Mouse (Mus musculus) cortical plate, adult 2 months (tissue): ENCODE data around the gene Dus3l.

Experiments
- CTCF ChIP-seq: fragments of 200-500 bp; IDR thresholded peaks from 2 replicates; pipeline ENCODE4 v1.5.1; 2011; ENCODE audit warnings: mild to moderate bottlenecking, control low read depth, low read length; ENCODE audit not compliant: insufficient read depth; ENCODE audit errors: extremely low read depth
- POLR2A ChIP-seq: fragments of 200-500 bp; IDR thresholded peaks from 2 replicates; pipeline ENCODE4 v1.6.1; 2011; ENCODE audit warnings: mild to moderate bottlenecking, low read length, control low read depth; ENCODE audit not compliant: insufficient read depth; ENCODE audit errors: extremely low read depth

- TF ChIP-seq CTCF (no peak), POLR2A (no peak)
These were observed 26.3 kb upstream of the Dus3l start for GRCm38 (mm10) chr17:56738221-56738620.
